Mouse (Mus musculus): ENCODE measurements around the gene Arrdc3.

DNA sequence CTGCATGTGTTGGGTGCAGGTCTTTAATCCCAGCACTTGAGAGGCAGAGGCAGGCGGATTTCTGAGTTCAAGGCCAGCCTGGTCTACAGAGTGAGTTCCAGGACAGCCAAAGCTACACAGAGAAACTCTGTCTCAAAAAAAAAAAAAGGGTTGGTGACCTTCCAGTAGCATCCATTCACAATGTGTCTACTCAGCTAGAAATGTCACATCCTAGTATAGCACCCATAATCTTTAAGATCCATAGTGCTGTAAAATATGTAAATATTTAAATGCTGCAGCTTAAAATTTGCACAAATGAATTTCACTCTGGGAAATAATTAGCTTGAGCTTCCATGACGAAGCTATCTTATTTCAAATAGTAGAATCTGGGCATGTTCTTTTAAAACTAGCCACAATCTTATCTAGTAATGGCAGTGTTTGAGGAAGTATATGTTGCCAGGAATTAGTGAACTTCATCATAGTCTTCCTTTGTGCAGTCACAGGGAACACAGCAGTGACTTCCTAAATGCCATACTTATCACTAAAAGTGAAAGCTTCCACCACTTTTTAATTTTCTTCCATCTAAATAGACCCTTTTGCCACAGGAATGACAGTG is 16.3 kb downstream of the Arrdc3 start:
- TF ChIP-seq POLR2A (IDR thresholded peaks at IDR 0.05; ENCODE audit: low read depth, low read length) (no peak), CTCF (IDR thresholded peaks at IDR 0.05; ENCODE audit: extremely low read depth, insufficient read length, insufficient replicate concordance, low read depth, low read length) (no peak)

Measured in small intestine, adult 2 months (tissue).